Mouse (Mus musculus): ENCODE data around the gene Gm49333.
A peak's percentile ranks its signal among the peaks of the same experiment; 100 is the strongest.

Gm49333 gene

GRCm38 (mm10) chr16:20677974-20678675 lies 66.7 kb downstream of the Gm49333 start:
- DNase-seq (ENCODE audit: low spot score in 2 of 2) = peak; percentile 76 to 79

GRCm38 (mm10) chr16:20690774-20691173 lies 79.4 kb downstream of the Gm49333 start:
- DNase-seq (ENCODE audit: low spot score in 2 of 2) = no peak

- no peak for DNase-seq (ENCODE audit: low spot score in 2 of 2)
Measured at GRCm38 (mm10) chr16:20691617-20692016, 80.2 kb downstream of the Gm49333 start.

- DNase-seq (ENCODE audit: low spot score in 2 of 2) = peak in 1 of 2 experiments; percentile 35
Measured at GRCm38 (mm10) chr16:20692241-20692965, 81.0 kb downstream of the Gm49333 start.

- DNase-seq (ENCODE audit: low spot score in 2 of 2) = peak; percentile 93 to 97
Measured at GRCm38 (mm10) chr16:20693111-20693701, 81.8 kb downstream of the Gm49333 start, which contains the start of gene Fam131a. Fam131a (plus strand) TSS chr16:20693241.

GRCm38 (mm10) chr16:20694781-20695180 lies 83.4 kb downstream of the Gm49333 start:
- DNase-seq (ENCODE audit: low spot score in 2 of 2) = peak; percentile 78 to 83
